Mouse (Mus musculus) CH12.LX (cell line): ENCODE data around the gene Trpc1. TPM values are rescaled to one million over a fixed set of nuclear protein-coding genes. Genes with fewer than 3 reads are reported as not detected.

Source experiments
- DNase-seq: peaks from one replicate; pipeline ENCODE4 v3.0.0-alpha.2; 2013; ENCODE audit errors: extremely low read depth
- H3K27ac ChIP-seq: 2 replicates; pipeline ENCODE4 v1.5.1; 2012; ENCODE audit warnings: low read depth, mild to moderate bottlenecking, control low read depth, moderate library complexity; ENCODE audit not compliant: insufficient read depth
- H3K27me3 ChIP-seq: replicated peaks from 2 replicates; pipeline ENCODE3; 2012; ENCODE audit warnings: inconsistent platforms
- H3K36me3 ChIP-seq, 2 experiments: replicated peaks in 1 of 2; 2 replicates each; pipeline versions ENCODE3 to v1.6.1; 2012; ENCODE audit warnings: inconsistent platforms in 1 of 2, low read length in 1 of 2, mild to moderate bottlenecking in 1 of 2, mixed read lengths in 1 of 2, moderate library complexity in 1 of 2; ENCODE audit not compliant: control insufficient read depth in 1 of 2, insufficient read depth in 1 of 2
- H3K4me1 ChIP-seq, 2 experiments: 2 replicates each; pipeline ENCODE4 v1.6.1; 2012; ENCODE audit warnings: inconsistent platforms in 1 of 2, moderate library complexity in 1 of 2; ENCODE audit not compliant: insufficient read depth in 2 of 2, control insufficient read depth in 1 of 2
- H3K4me2 ChIP-seq: 2 replicates; pipeline ENCODE4 v1.6.1; 2012; ENCODE audit warnings: low read depth, mild to moderate bottlenecking, control low read depth; ENCODE audit not compliant: poor library complexity, insufficient read depth, severe bottlenecking
- H3K4me3 ChIP-seq, 3 experiments: fragments of 150-350 bp in 1 of 3; sonication (generic) in 1 of 3; replicated peaks in 1 of 3; 2 replicates each; pipeline versions ENCODE3 to v1.5.1; 2011 to 2012; ENCODE audit warnings: low read depth in 2 of 3, low read length in 2 of 3, mild to moderate bottlenecking in 2 of 3, moderate library complexity in 2 of 3, control low read depth in 1 of 3, improper control_type of control experiment in 1 of 3, inconsistent platforms in 1 of 3, mixed read lengths in 1 of 3; ENCODE audit not compliant: poor library complexity in 1 of 3
- H3K79me2 ChIP-seq: replicated peaks from 2 replicates; pipeline ENCODE4 v1.6.1; 2012; ENCODE audit warnings: mild to moderate bottlenecking, moderate library complexity; ENCODE audit not compliant: control insufficient read depth, poor library complexity, insufficient read depth, severe bottlenecking; ENCODE audit errors: extremely low read depth
- H3K9ac ChIP-seq: 2 replicates; pipeline ENCODE4 v1.6.1; 2012; ENCODE audit warnings: low read depth, mild to moderate bottlenecking, control low read depth, moderate library complexity; ENCODE audit not compliant: insufficient read depth
- H3K9me3 ChIP-seq: replicated peaks from 2 replicates; pipeline ENCODE3; 2012; ENCODE audit warnings: low read length, inconsistent platforms, mixed read lengths
- BHLHE40 ChIP-seq: IDR thresholded peaks from 2 replicates; pipeline ENCODE4 v1.6.1; 2011; ENCODE audit warnings: mild to moderate bottlenecking, low read depth, low read length, improper control_type of control experiment
- CTCF ChIP-seq, 2 experiments: IDR thresholded peaks in 1 of 2; conservative IDR thresholded peaks in 1 of 2; 2 replicates each; pipeline ENCODE4 v1.5.1; 2011 to 2012; ENCODE audit warnings: low read depth in 2 of 2, low read length in 2 of 2, improper control_type of control experiment in 1 of 2, inconsistent platforms in 1 of 2, mild to moderate bottlenecking in 1 of 2, moderate library complexity in 1 of 2
- E2F4 ChIP-seq: IDR thresholded peaks from 2 replicates; pipeline ENCODE4 v1.6.1; 2011; ENCODE audit warnings: low read depth, low read length, improper control_type of control experiment; ENCODE audit not compliant: insufficient replicate concordance
- ELF1 ChIP-seq: IDR thresholded peaks from 2 replicates; pipeline ENCODE4 v1.6.1; 2014; ENCODE audit warnings: low read depth, mild to moderate bottlenecking, inconsistent platforms, low read length, improper control_type of control experiment
- EP300 ChIP-seq: IDR thresholded peaks from 2 replicates; pipeline ENCODE4 v1.6.1; 2011; ENCODE audit warnings: low read length, improper control_type of control experiment
- ETS1 ChIP-seq: conservative IDR thresholded peaks from 2 replicates; pipeline ENCODE4 v1.6.1; 2012; ENCODE audit warnings: low read depth, mild to moderate bottlenecking, inconsistent platforms, low read length, improper control_type of control experiment, moderate library complexity
- GABPA ChIP-seq: IDR thresholded peaks from 2 replicates; pipeline ENCODE4 v1.6.1; 2012; ENCODE audit warnings: low read depth, low read length, improper control_type of control experiment, inconsistent platforms; ENCODE audit not compliant: insufficient replicate concordance
- HCFC1 ChIP-seq: IDR thresholded peaks from 2 replicates; pipeline ENCODE4 v1.6.1; 2012; ENCODE audit warnings: low read depth, mild to moderate bottlenecking, inconsistent platforms, low read length, improper control_type of control experiment
- JUN ChIP-seq: IDR thresholded peaks from 2 replicates; pipeline ENCODE4 v1.6.1; 2011; ENCODE audit warnings: low read depth, mild to moderate bottlenecking, low read length, improper control_type of control experiment, moderate library complexity; ENCODE audit not compliant: insufficient read depth
- KAT2A ChIP-seq: IDR thresholded peaks from 2 replicates; pipeline ENCODE4 v1.6.1; 2012; ENCODE audit warnings: low read length, improper control_type of control experiment, inconsistent platforms; ENCODE audit not compliant: insufficient replicate concordance
- MAFK ChIP-seq: IDR thresholded peaks from 2 replicates; pipeline ENCODE4 v1.6.1; 2011; ENCODE audit warnings: low read length, improper control_type of control experiment; ENCODE audit not compliant: insufficient replicate concordance
- MAX ChIP-seq: IDR thresholded peaks from 2 replicates; pipeline ENCODE4 v1.6.1; 2011; ENCODE audit warnings: low read length, improper control_type of control experiment
- MAZ ChIP-seq: IDR thresholded peaks from 2 replicates; pipeline ENCODE4 v1.6.1; 2012; ENCODE audit warnings: low read depth, mild to moderate bottlenecking, inconsistent platforms, low read length, improper control_type of control experiment, moderate library complexity
- MEF2A ChIP-seq: IDR thresholded peaks from 2 replicates; pipeline ENCODE4 v1.6.1; 2014; ENCODE audit warnings: low read depth, mild to moderate bottlenecking, inconsistent platforms, low read length, improper control_type of control experiment, borderline replicate concordance
- POLR2A ChIP-seq: IDR thresholded peaks from 2 replicates; pipeline ENCODE4 v1.6.1; 2011; ENCODE audit warnings: low read depth, mild to moderate bottlenecking, improper control_type of control experiment, low read length
- POLR2AphosphoS2 ChIP-seq: IDR thresholded peaks from 2 replicates; pipeline ENCODE4 v1.6.1; 2011; ENCODE audit warnings: low read depth, low read length, improper control_type of control experiment
- RAD21 ChIP-seq: IDR thresholded peaks from 2 replicates; pipeline ENCODE4 v1.6.1; 2011; ENCODE audit warnings: low read depth, mild to moderate bottlenecking, low read length, improper control_type of control experiment, moderate library complexity
- SIN3A ChIP-seq: IDR thresholded peaks from 2 replicates; pipeline ENCODE4 v1.6.1; 2012; ENCODE audit warnings: low read length, improper control_type of control experiment, inconsistent platforms
- SMC3 ChIP-seq: IDR thresholded peaks from 2 replicates; pipeline ENCODE4 v1.6.1; 2011; ENCODE audit warnings: low read depth, low read length, improper control_type of control experiment
- TCF12 ChIP-seq: IDR thresholded peaks from 2 replicates; pipeline ENCODE4 v1.6.1; 2014; ENCODE audit warnings: low read depth, mild to moderate bottlenecking, inconsistent platforms, low read length, improper control_type of control experiment
- UBTF ChIP-seq: IDR thresholded peaks from 2 replicates; pipeline ENCODE4 v1.6.1; 2012; ENCODE audit warnings: low read depth, mild to moderate bottlenecking, inconsistent platforms, low read length, improper control_type of control experiment, moderate library complexity
- USF2 ChIP-seq: conservative IDR thresholded peaks from 2 replicates; pipeline ENCODE4 v1.6.1; 2011; ENCODE audit warnings: low read depth, low read length, improper control_type of control experiment
- ZC3H11A ChIP-seq: IDR thresholded peaks from 2 replicates; pipeline ENCODE4 v1.6.1; 2012; ENCODE audit warnings: low read depth, mild to moderate bottlenecking, inconsistent platforms, low read length, improper control_type of control experiment
- ZMIZ1 ChIP-seq: IDR thresholded peaks from 2 replicates; pipeline ENCODE4 v1.6.1; 2012; ENCODE audit warnings: low read depth, mild to moderate bottlenecking, inconsistent platforms, low read length, improper control_type of control experiment
- dilution Hi-C: fragments of 300-500 bp; cut with MboI; formaldehyde crosslinking; loops from 2 replicates; pipeline ENCODE4 v1.14.3; 2020; ENCODE audit warnings: low sequenced_read_pairs; ENCODE audit not compliant: extremely low pct_unique_long_range_greater_than_20kb, extremely low pct_ligation_motif_present
- in situ Hi-C: fragments of 300-500 bp; cut with MboI; formaldehyde crosslinking; loops from 3 replicates; pipeline ENCODE4 v1.14.3; 2019; ENCODE audit warnings: low sequenced_read_pairs, low pct_ligation_motif_present, low pct_unique_long_range_greater_than_20kb, mixed read lengths
- polyA plus RNA-seq: library from polyadenylated mRNA; unstranded; fragments of >175 nt; gene quantifications from 2 replicates; pipeline ENCODE4 v1.2.1, GENCODE M21; 2012; ENCODE audit warnings: low read depth; ENCODE audit not compliant: insufficient read length
- total RNA-seq, 2 experiments: library from RNA; depleted of rRNA; stranded (reverse); fragments of 300-350 nt in 1 of 2; fragments of >200 nt in 1 of 2; gene quantifications; 2 replicates each; pipeline ENCODE4 v1.2.3; 2012 to 2014

Trpc1 gene
- total and polyA plus RNA-seq, 3 experiments = not detected

DNA sequence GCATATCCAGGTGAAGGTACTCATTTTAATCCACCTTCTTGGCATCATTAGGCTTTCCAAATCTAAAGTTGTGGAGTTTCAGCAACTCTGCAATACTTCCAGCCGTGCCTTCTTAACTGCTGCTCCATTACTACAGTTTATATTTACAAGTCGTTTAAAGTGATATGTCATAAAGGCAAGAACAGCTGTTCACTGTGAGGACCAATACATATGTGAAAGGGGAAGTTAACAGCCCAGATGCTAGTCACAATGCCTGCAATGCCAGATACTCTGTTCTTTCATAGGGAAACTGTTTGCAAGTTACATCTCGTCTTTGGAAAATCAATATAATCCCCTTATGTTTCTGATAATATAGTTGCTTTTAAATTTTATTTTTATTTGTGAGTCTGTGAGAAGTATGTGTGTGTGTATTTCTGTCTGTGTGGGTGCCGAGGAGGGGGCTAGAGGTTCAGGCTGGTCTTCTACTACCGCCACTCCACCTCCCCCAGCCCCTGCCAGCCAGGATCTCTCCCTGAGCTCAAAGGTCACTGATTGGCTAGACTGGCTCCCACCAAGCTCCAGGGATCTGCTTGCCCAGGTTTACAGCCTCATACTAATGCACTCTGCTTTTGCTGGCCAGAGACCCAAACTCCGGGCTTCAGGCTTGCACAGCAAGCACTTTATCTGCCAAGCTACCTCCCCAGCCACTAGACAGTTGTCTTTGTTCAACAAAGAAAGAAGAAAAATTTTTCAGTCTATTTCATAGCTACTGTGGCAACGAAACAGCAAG is 5.1 kb downstream of the Trpc1 start:
- no peak overlapping the region for H3K4me3 ChIP-seq
- dilution Hi-C loops = no loop called here
- H3K36me3 ChIP-seq = no peaks in the 10 kb centered on the region
- DNase-seq = no peak
- no peaks in the 10 kb centered on the region; the same call in 1 of the 2 replicates for H3K79me2 ChIP-seq
- TF ChIP-seq MEF2A (no peak), EP300 (0 out of 2 replicates have a peak, but pooled peaks have one; percentile 15)
- no peak overlapping the region for H3K4me2 ChIP-seq
- no peak overlapping the region for H3K27ac ChIP-seq
- no peak overlapping the region for H3K9ac ChIP-seq
- H3K4me1 ChIP-seq = 0 out of 4 replicates have a peak, but pooled peaks cover 0 to 5% of the 10 kb centered on the region in 2 experiments
- in situ Hi-C loops = no loop called here
- H3K9me3 ChIP-seq = peaks cover 7% of the 10 kb centered on the region
- no peaks in the 10 kb centered on the region for H3K27me3 ChIP-seq

DNA sequence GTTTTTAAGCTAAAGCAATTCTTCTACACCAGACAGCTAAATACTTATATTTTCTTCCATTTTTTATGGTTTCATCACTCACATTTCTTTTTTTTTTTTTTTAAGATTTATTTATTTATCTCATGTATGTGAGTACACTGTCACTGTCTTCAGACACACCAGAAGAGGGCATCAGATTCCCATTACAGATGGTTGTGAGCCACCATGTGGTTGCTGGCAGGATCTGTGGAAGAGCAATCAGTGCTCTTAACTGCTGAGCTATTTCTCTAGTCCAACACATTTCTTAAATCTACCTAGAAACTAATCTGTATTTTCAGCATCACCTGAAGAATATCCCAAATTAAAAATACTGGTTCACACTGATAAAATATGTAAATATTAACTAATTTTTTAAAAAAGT is 13.9 kb downstream of the Trpc1 start:
- H3K4me1 ChIP-seq = no peaks in the 10 kb centered on the region
- H3K4me3 ChIP-seq = no peak overlapping the region
- dilution Hi-C loops (no loop called here), in situ Hi-C loops (no loop called here)
- no peaks in the 10 kb centered on the region for H3K27me3 ChIP-seq
- H3K36me3 ChIP-seq = no peaks in the 10 kb centered on the region
- peak; percentile 6 for DNase-seq
- no peaks in the 10 kb centered on the region for H3K9me3 ChIP-seq
- no peak overlapping the region for H3K9ac ChIP-seq
- H3K4me2 ChIP-seq = no peak overlapping the region
- TF ChIP-seq CTCF (conservative IDR thresholded peaks at IDR 0.05 in 1 of 2, IDR thresholded peaks at IDR 0.05 in 1 of 2; ENCODE audit: low read depth in 2 of 2, low read length in 2 of 2) (peak in 1 of 2 experiments; percentile 68; a peak in 2 of 4 replicates), USF2 (no peak), SMC3 (peak; percentile 13; the same call in 1 of the 2 replicates)
- no peaks in the 10 kb centered on the region for H3K79me2 ChIP-seq
- H3K27ac ChIP-seq = no peak overlapping the region

DNA sequence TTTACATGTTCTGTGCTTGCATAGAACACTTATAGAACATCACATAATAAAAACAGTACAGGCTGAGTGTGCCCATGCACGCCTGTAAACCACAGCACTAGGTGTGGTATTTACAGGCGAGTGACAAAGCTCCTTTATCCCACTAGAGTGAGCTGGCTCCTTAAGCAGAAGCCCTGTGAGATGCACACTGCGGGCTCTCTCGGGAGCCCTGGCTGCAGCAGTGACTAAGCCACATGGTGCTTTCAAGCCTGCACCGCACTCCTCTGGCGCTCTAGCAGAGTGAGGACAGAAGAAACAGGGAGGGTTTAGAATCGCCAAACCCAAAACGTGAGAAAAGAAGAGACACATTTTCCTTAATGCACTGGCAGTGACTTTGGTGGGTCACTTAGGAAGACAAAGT is 37.6 kb downstream of the Trpc1 start:
- TF ChIP-seq MAZ = no peak
- TF ChIP-seq TCF12 = no peak
- no peak for TF ChIP-seq EP300
- no peak for TF ChIP-seq ETS1
- no peak for TF ChIP-seq UBTF
- TF ChIP-seq HCFC1 = no peak
- TF ChIP-seq E2F4 = no peak
- TF ChIP-seq POLR2A = no peak
- no peak; the same call in 1 of the 2 replicates for TF ChIP-seq RAD21
- TF ChIP-seq SIN3A = no peak
- TF ChIP-seq POLR2AphosphoS2 = no peak
- no peak for TF ChIP-seq GABPA
- TF ChIP-seq JUN = no peak
- TF ChIP-seq BHLHE40 = no peak
- no peak for TF ChIP-seq ZC3H11A
- no peak for TF ChIP-seq ELF1
- no peak for TF ChIP-seq MAFK
- no peak for TF ChIP-seq KAT2A
- TF ChIP-seq ZMIZ1 = no peak
- no peak for TF ChIP-seq MAX
- Histone ChIP-seq H3K27me3 (no peaks in the 10 kb centered on the region), H3K4me3 (no peak overlapping the region), H3K4me1 (no peaks in the 10 kb centered on the region), H3K9me3 (no peaks in the 10 kb centered on the region), H3K36me3 (no peaks in the 10 kb centered on the region), H3K27ac (no peak overlapping the region), H3K4me2 (no peak overlapping the region), H3K9ac (no peak overlapping the region), H3K79me2 (no peaks in the 10 kb centered on the region)
- no peak for DNase-seq
- dilution Hi-C loops = no loop called here
- in situ Hi-C loops = no loop called here
